Mouse (Mus musculus) myocyte (in vitro differentiated cells): ENCODE results near the gene Adcy2. TPM values are rescaled to one million over a fixed set of nuclear protein-coding genes. Genes with fewer than 3 reads are reported as not detected.

Experiments
- H3K27me3 ChIP-seq: one replicate; pipeline ENCODE4 v1.6.1; 2011; ENCODE audit not compliant: control insufficient read depth, insufficient read depth, insufficient read length
- H3K36me3 ChIP-seq: one replicate; pipeline ENCODE4 v1.6.1; 2011; ENCODE audit not compliant: control insufficient read depth, insufficient read depth
- H3K4me2 ChIP-seq: one replicate; pipeline ENCODE4 v1.6.1; 2011; ENCODE audit warnings: low read depth, control low read depth
- H3K4me3 ChIP-seq: one replicate; pipeline ENCODE4 v1.5.1; 2011; ENCODE audit warnings: mild to moderate bottlenecking, control low read depth, moderate library complexity
- H3K79me2 ChIP-seq: one replicate; pipeline ENCODE4 v1.6.1; 2011; ENCODE audit not compliant: control insufficient read depth, insufficient read depth
- H3ac ChIP-seq: one replicate; pipeline ENCODE4 v1.6.1; 2011; ENCODE audit not compliant: control insufficient read depth, insufficient read length
- CEBPB ChIP-seq: IDR thresholded peaks from 2 replicates; pipeline ENCODE4 v1.6.1; 2011; ENCODE audit warnings: mild to moderate bottlenecking, moderate library complexity; ENCODE audit not compliant: poor library complexity, insufficient read depth, severe bottlenecking
- E2F4 ChIP-seq: IDR thresholded peaks from one replicate; pipeline ENCODE4 v1.6.1; 2011; ENCODE audit warnings: mild to moderate bottlenecking, control low read depth, moderate library complexity; ENCODE audit not compliant: insufficient read depth
- MAX ChIP-seq: IDR thresholded peaks from one replicate; pipeline ENCODE4 v1.6.1; 2011; ENCODE audit warnings: low read depth, mild to moderate bottlenecking, control low read depth
- MYOD1 ChIP-seq, 3 experiments: IDR thresholded peaks; one replicate each; pipeline ENCODE4 v1.6.1; 2011; ENCODE audit warnings: control low read depth in 2 of 3, low read depth in 2 of 3, mild to moderate bottlenecking in 2 of 3, moderate library complexity in 1 of 3; ENCODE audit not compliant: insufficient read length in 2 of 3, control insufficient read depth in 1 of 3
- MYOG ChIP-seq, 3 experiments: IDR thresholded peaks; one replicate each; pipeline ENCODE4 v1.6.1; 2011; ENCODE audit warnings: control low read depth in 2 of 3, low read depth in 2 of 3, mild to moderate bottlenecking in 2 of 3; ENCODE audit not compliant: insufficient read length in 2 of 3, control insufficient read depth in 1 of 3, insufficient read depth in 1 of 3
- POLR2A ChIP-seq: IDR thresholded peaks from one replicate; pipeline ENCODE4 v1.6.1; 2011; ENCODE audit warnings: low read depth, mild to moderate bottlenecking, control low read depth, moderate library complexity; ENCODE audit not compliant: insufficient read length
- POLR2AphosphoS2 ChIP-seq: IDR thresholded peaks from one replicate; pipeline ENCODE4 v1.6.1; 2011; ENCODE audit warnings: low read depth, control low read depth; ENCODE audit not compliant: insufficient read length
- REST ChIP-seq: IDR thresholded peaks from one replicate; pipeline ENCODE4 v1.6.1; 2011; ENCODE audit warnings: mild to moderate bottlenecking, control low read depth, moderate library complexity; ENCODE audit not compliant: insufficient read depth, insufficient read length
- SRF ChIP-seq: IDR thresholded peaks from one replicate; pipeline ENCODE4 v1.6.1; 2011; ENCODE audit warnings: low read depth; ENCODE audit not compliant: control insufficient read depth, insufficient read length
- TCF12 ChIP-seq: IDR thresholded peaks from one replicate; pipeline ENCODE4 v1.6.1; 2011; ENCODE audit warnings: mild to moderate bottlenecking, control low read depth; ENCODE audit not compliant: poor library complexity, insufficient read depth, severe bottlenecking
- TCF3 ChIP-seq: IDR thresholded peaks from one replicate; pipeline ENCODE4 v1.6.1; 2011; ENCODE audit warnings: low read depth, control low read depth; ENCODE audit not compliant: insufficient read length
- USF1 ChIP-seq: IDR thresholded peaks from one replicate; pipeline ENCODE4 v1.6.1; 2011; ENCODE audit warnings: low read depth, mild to moderate bottlenecking, control low read depth, moderate library complexity
- polyA plus RNA-seq: library from polyadenylated mRNA; unstranded; fragments of >200 nt; fragmentation: generic; extraction: Trizol; gene quantifications from one replicate; pipeline ENCODE4 v1.2.1, GENCODE M21; 2012; ENCODE audit warnings: missing spikeins

Gene Adcy2
- polyA plus RNA-seq, 1 experiment: not detected

DNA sequence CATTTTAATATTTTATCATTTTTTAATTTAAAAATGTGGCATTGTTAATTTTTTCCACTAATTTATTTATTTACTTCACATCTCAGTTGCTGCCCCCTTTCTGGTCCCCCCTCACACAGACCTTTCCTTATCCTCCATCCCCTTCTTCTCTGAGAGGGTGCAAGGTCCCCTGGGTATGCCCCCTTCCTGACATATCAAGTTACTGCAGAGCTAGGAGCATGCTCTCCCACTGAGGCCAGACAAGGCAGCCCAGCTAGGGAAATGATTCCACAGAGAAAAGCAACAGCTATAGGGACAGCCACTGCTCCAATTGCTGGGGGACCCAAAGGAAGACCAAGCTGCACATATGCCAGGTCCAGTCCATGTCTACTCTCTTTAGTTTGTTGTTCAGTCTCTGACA lies 163.2 kb downstream of the Adcy2 start:
- H3K4me2 ChIP-seq: no peak overlapping the region
- H3K79me2 ChIP-seq: no peaks in the 10 kb centered on the region
- no peaks in the 10 kb centered on the region for H3K36me3 ChIP-seq
- H3ac ChIP-seq: no peak overlapping the region
- no peak overlapping the region for H3K4me3 ChIP-seq
- H3K27me3 ChIP-seq: no peaks in the 10 kb centered on the region
- no peak for TF ChIP-seq TCF3
- TF ChIP-seq USF1: no peak
- TF ChIP-seq POLR2A: no peak
- TF ChIP-seq E2F4: no peak
- TF ChIP-seq SRF: no peak
- no peak for TF ChIP-seq MAX
- no peak for TF ChIP-seq MYOG (IDR thresholded peaks at IDR 0.05; ENCODE audit: control insufficient read depth in 1 of 3, insufficient read depth in 1 of 3, insufficient read length in 2 of 3, low read depth in 2 of 3)
- no peak for TF ChIP-seq TCF12
- no peak for TF ChIP-seq CEBPB
- no peak for TF ChIP-seq POLR2AphosphoS2
- no peak for TF ChIP-seq REST

DNA sequence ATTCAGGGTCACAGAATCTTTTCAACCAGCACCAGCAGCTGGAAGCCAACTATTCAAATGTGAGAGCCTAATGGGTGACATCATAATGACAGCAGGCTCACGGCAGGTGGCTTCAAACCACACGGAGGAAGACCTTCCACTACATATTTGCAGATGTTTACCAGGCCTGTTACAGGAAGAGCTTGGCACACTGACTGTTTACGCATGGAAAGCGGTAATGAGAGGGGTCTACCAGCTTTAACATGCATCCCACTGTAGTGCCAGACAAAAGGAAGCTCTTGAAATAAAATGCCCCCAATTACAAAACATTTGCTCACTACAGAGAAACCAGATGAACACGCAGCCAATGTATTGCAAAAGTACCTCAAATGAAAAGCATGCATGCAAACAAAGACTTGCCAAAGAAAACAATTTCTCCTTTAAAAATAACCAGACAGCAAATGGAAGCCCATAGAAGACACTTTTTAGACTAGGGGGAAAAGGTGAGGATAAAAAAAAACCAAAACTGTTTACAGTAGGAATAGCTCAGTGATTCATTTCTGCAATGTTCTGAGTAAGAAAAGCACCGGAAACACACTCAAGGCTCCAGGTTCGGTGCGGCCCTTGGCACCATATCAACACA lies 163.8 kb downstream of the Adcy2 start:
- no peaks in the 10 kb centered on the region for H3K79me2 ChIP-seq
- H3ac ChIP-seq: no peak overlapping the region
- H3K27me3 ChIP-seq: no peaks in the 10 kb centered on the region
- no peaks in the 10 kb centered on the region for H3K36me3 ChIP-seq
- H3K4me2 ChIP-seq: no peak overlapping the region
- H3K4me3 ChIP-seq: no peak overlapping the region
- no peak for TF ChIP-seq MYOD1 (IDR thresholded peaks at IDR 0.05; ENCODE audit: control insufficient read depth in 1 of 3, insufficient read length in 2 of 3, low read depth in 2 of 3)
- TF ChIP-seq TCF3: no peak
- no peak for TF ChIP-seq TCF12
- no peak for TF ChIP-seq MAX
- TF ChIP-seq CEBPB: no peak
- no peak for TF ChIP-seq SRF
- TF ChIP-seq POLR2AphosphoS2: no peak
- TF ChIP-seq REST: no peak
- TF ChIP-seq MYOG (IDR thresholded peaks at IDR 0.05; ENCODE audit: control insufficient read depth in 1 of 3, insufficient read depth in 1 of 3, insufficient read length in 2 of 3, low read depth in 2 of 3): no peak
- no peak for TF ChIP-seq E2F4
- no peak for TF ChIP-seq USF1
- no peak for TF ChIP-seq POLR2A

DNA sequence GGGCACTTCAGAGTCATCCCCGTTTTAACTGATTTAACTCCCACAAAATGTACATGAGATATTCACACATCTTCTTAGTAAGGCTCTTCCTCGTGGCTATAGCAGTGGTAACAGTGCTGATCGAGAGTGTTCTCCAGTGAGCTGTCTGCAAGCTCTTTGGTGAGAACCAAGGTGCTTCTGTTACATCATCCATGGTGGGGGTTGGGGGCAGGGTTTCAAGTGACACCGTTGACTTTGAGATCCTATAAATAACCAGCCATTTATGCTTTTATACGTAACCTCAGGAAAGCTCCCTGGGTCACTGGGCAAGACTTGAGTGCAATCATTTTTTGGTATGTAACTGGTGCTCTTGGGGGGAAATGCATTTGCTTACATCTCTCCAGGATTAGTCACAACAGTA lies 167.2 kb downstream of the Adcy2 start:
- no peak overlapping the region for H3K4me3 ChIP-seq
- no peak overlapping the region for H3ac ChIP-seq
- no peak for TF ChIP-seq POLR2A
- TF ChIP-seq MAX: no peak
- TF ChIP-seq TCF12: no peak
- TF ChIP-seq TCF3: no peak
- TF ChIP-seq MYOG (IDR thresholded peaks at IDR 0.05; ENCODE audit: control insufficient read depth in 1 of 3, insufficient read depth in 1 of 3, insufficient read length in 2 of 3, low read depth in 2 of 3): no peak
- TF ChIP-seq USF1: no peak
- no peak for TF ChIP-seq REST
- TF ChIP-seq MYOD1 (IDR thresholded peaks at IDR 0.05; ENCODE audit: control insufficient read depth in 1 of 3, insufficient read length in 2 of 3, low read depth in 2 of 3): no peak
- TF ChIP-seq E2F4: no peak
- TF ChIP-seq SRF: no peak
- TF ChIP-seq CEBPB: no peak
- no peak for TF ChIP-seq POLR2AphosphoS2
- H3K79me2 ChIP-seq: no peaks in the 10 kb centered on the region
- no peak overlapping the region for H3K4me2 ChIP-seq
- H3K36me3 ChIP-seq: no peaks in the 10 kb centered on the region
- H3K27me3 ChIP-seq: no peaks in the 10 kb centered on the region

DNA sequence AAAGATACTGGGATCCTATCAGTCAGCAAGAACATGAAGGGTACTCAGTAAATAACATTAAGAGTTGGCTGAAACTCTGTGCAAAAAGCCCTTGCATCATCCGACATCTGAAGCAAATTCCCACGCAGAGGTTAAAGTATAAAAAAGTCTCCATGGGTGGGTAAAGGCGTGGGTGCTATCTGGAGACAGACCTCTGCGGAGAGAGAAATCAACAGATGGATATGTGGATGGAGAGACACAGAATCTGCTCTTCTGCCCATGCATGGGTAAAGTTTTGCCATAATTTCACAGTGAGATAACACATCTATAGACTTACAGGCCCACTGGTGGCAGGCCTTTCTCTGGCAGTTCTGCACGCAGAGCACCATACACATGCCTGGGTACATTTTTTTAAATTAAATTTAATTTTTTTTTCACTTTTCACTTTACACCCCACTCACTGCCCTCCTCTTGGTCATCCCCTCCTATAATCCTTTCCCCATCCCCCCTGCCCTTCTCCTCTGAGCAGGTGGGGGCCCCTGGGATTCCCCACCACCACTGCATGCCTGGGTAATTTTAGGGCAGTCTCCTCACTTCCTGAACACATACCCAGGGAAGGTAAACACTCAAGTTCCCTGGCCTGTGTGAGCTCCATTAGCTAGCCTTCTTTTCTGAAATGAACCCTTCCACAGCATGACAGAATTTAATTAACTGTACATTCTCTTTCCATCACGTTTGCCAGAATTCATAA lies 169.1 kb downstream of the Adcy2 start:
- TF ChIP-seq REST: no peak
- TF ChIP-seq TCF12: no peak
- no peak for TF ChIP-seq SRF
- TF ChIP-seq E2F4: no peak
- no peaks in the 10 kb centered on the region for H3K36me3 ChIP-seq
- no peaks in the 10 kb centered on the region for H3K27me3 ChIP-seq

DNA sequence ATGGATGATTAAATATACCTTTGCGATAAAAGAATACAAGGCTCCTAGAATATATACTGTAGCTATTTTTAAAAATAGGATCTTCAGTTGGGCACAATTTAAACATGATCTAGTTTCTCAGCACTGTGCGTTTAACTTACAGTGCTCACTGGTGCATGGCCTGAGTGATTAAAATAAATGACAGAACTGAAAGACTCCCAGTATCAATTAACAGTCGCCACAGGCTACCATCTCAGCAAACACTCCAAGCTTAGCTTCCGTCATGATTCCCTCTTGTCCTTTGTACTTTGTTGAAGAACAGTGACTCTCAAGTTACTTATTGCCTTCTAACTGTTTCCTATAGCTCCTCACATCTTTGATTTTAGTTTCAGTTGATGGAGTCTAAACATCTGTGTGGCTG lies 170.9 kb downstream of the Adcy2 start:
- Histone ChIP-seq H3ac (no peak overlapping the region), H3K4me3 (no peak overlapping the region), H3K79me2 (no peaks in the 10 kb centered on the region), H3K36me3 (no peaks in the 10 kb centered on the region), H3K4me2 (no peak overlapping the region), H3K27me3 (no peaks in the 10 kb centered on the region)
- TF ChIP-seq MAX (no peak), TCF12 (no peak), TCF3 (no peak), E2F4 (no peak), POLR2A (no peak), MYOG (IDR thresholded peaks at IDR 0.05; ENCODE audit: control insufficient read depth in 1 of 3, insufficient read depth in 1 of 3, insufficient read length in 2 of 3, low read depth in 2 of 3) (no peak), USF1 (no peak)

More for the DNA sequence above, 169.1 kb downstream of the Adcy2 start:
- Histone ChIP-seq H3K79me2 (no peaks in the 10 kb centered on the region), H3K4me2 (no peak overlapping the region), H3ac (no peak overlapping the region), H3K4me3 (no peak overlapping the region)
